Mouse (Mus musculus) neural tube, embryonic 11.5 days (tissue): ENCODE data around the gene Rbpms2. TPM values are rescaled to one million over a fixed set of nuclear protein-coding genes. Genes with fewer than 3 reads are reported as not detected.

Experiments used
- ATAC-seq: fragments of 200-750 bp; cut with Nextera tagmentation; 2 replicates; pipeline ENCODE4 v1.8.0; 2017; ENCODE audit warnings: moderate number of reproducible peaks, mild to moderate bottlenecking, moderate TSS enrichment, moderate library complexity; ENCODE audit not compliant: insufficient read depth, low FRiP score, low TSS enrichment
- DNase-seq: peaks from one replicate; pipeline ENCODE4 v3.0.0-alpha.2; 2015; ENCODE audit warnings: low spot score
- H3K27ac ChIP-seq: fragments of 300-500 bp; sonication (generic); 2 replicates; pipeline ENCODE4 v1.5.1; 2014; ENCODE audit warnings: low read depth, mild to moderate bottlenecking, low read length
- H3K27me3 ChIP-seq: fragments of 300-500 bp; sonication (generic); 2 replicates; pipeline ENCODE4 v1.6.1; 2014; ENCODE audit warnings: mild to moderate bottlenecking, low read length, mixed read lengths; ENCODE audit not compliant: control insufficient read depth, insufficient read depth
- H3K36me3 ChIP-seq: fragments of 300-500 bp; sonication (generic); 2 replicates; pipeline ENCODE4 v1.6.1; 2014; ENCODE audit warnings: mild to moderate bottlenecking, low read length, moderate library complexity, mixed read lengths; ENCODE audit not compliant: control insufficient read depth, insufficient read depth
- H3K4me1 ChIP-seq: fragments of 300-500 bp; sonication (generic); 2 replicates; pipeline ENCODE4 v1.6.1; 2014; ENCODE audit warnings: low read length, mixed read lengths; ENCODE audit not compliant: control insufficient read depth, insufficient read depth
- H3K4me2 ChIP-seq: fragments of 300-500 bp; sonication (generic); 2 replicates; pipeline ENCODE4 v1.6.1; 2014; ENCODE audit warnings: low read depth, mild to moderate bottlenecking, moderate library complexity
- H3K4me3 ChIP-seq: fragments of 300-500 bp; sonication (generic); 2 replicates; pipeline ENCODE4 v1.5.1; 2014; ENCODE audit warnings: low read depth, low read length
- H3K9ac ChIP-seq: fragments of 300-500 bp; sonication (generic); 2 replicates; pipeline ENCODE4 v1.6.1; 2014; ENCODE audit warnings: mild to moderate bottlenecking, low read length
- H3K9me3 ChIP-seq: fragments of 300-500 bp; sonication (generic); 2 replicates; pipeline ENCODE4 v1.6.1; 2016; ENCODE audit warnings: low read length; ENCODE audit not compliant: control insufficient read depth
- WGBS: fragments of 180-500 bp; shearing (Covaris S2); extraction: QIAGEN DNeasy Blood & Tissue Kit; methylation state at CpG from one replicate; pipeline ENCODE4 v1.1.7; 2014; 5-methylcytosine and 5-hydroxymethylcytosine counted together
- polyA plus RNA-seq: library from polyadenylated mRNA; unstranded; fragments of >200 nt; fragmentation: Nextera tagmentation; extraction: Ambion mirVana; gene quantifications from 2 replicates; pipeline ENCODE4 v1.2.1, GENCODE M21; 2014

The Rbpms2 gene
- polyA plus RNA-seq, 1 experiment from 2014 or later = 20.7 TPM

- peaks cover 8% of the 10 kb centered on the region; the same call in 1 of the 2 replicates for H3K36me3 ChIP-seq
These were observed 40.4 kb upstream of the Rbpms2 start for GRCm38 (mm10) chr9:65589091-65589490.

DNA sequence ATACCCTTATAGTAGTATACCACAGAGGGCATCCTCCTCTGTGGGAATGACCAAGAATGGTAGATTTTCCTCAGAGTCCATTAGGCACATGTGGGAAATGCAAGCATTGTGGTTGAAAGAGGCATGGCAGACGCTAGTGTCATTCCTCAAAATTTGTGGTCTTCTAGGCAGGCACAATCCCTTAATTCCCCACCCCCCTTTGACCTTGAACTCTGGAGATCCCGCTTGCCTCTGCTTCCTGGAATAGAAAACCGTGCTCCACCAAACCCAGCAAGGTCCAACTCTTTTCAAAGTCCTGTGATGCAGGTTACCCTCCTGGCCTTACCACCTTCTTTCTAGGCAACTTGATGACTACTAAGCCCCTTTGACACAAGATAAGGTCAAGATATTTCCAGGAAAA, 36.7 kb upstream of the Rbpms2 start:
- peaks cover 10% of the 10 kb centered on the region for H3K4me1 ChIP-seq
- no peak overlapping the region for H3K4me2 ChIP-seq
- no peak overlapping the region for H3K9ac ChIP-seq
- H3K27ac ChIP-seq = no peak overlapping the region
- H3K9me3 ChIP-seq = no peaks in the 10 kb centered on the region
- no peak for ATAC-seq
- no peak overlapping the region for H3K4me3 ChIP-seq
- no peaks in the 10 kb centered on the region for H3K27me3 ChIP-seq
- peaks cover 8% of the 10 kb centered on the region; the same call in 1 of the 2 replicates for H3K36me3 ChIP-seq
- no peak for DNase-seq
- WGBS = 90% methylated on average over 3 of the region's 3 CpGs

More at GRCm38 (mm10) chr9:65589091-65589490, 40.4 kb upstream of the Rbpms2 start:
- peaks cover 13% of the 10 kb centered on the region for H3K4me1 ChIP-seq
- peak overlapping the region; percentile 56 for H3K4me3 ChIP-seq
- peak overlapping the region; percentile 91 for H3K4me2 ChIP-seq
- DNase-seq (no peak), ATAC-seq (no peak)
- H3K27me3 ChIP-seq = no peaks in the 10 kb centered on the region
- no peaks in the 10 kb centered on the region for H3K9me3 ChIP-seq
- 95% methylated on average over 3 of the region's 3 CpGs for WGBS
- no peak overlapping the region for H3K27ac ChIP-seq
- H3K9ac ChIP-seq = peak overlapping the region; percentile 37

- no peak overlapping the region for H3K4me3 ChIP-seq
- no peak overlapping the region for H3K27ac ChIP-seq
- ATAC-seq = no peak
- no peak overlapping the region for H3K9ac ChIP-seq
- H3K9me3 ChIP-seq = no peaks in the 10 kb centered on the region
- H3K36me3 ChIP-seq = peaks cover 8% of the 10 kb centered on the region; the same call in 1 of the 2 replicates
- H3K4me1 ChIP-seq = peaks cover 10% of the 10 kb centered on the region
- no peak overlapping the region for H3K4me2 ChIP-seq
- 77% methylated on average over 9 of the region's 9 CpGs for WGBS
- no peaks in the 10 kb centered on the region for H3K27me3 ChIP-seq
- no peak for DNase-seq
These were observed 35.9 kb upstream of the Rbpms2 start for GRCm38 (mm10) chr9:65593596-65593995.

DNA sequence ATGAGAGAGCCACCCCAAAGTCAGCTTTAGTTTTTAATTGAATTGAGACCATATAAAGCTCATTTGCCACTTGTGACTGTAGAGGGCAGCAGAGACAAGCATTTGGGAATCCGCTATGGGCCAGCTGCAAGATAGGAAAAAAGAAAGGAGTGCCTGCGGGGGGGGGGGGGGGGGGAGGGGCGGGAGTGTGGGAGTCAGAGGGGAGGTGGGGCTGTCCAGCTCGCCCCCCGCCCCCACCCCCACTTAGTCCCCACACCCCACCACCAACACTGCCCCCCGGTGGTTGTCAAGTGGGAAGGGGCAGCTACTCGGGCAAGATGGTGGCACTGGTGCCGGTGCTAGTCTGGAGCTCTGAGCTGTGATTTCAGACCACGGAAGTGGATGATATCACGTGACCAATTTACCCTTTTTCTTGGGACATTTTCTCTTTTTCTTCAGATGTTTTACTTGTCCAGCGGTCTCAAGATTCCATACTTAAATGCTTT, 30.6 kb upstream of the Rbpms2 start:
- no peaks in the 10 kb centered on the region for H3K27me3 ChIP-seq
- no peak overlapping the region for H3K4me3 ChIP-seq
- peak; percentile 44 for DNase-seq
- no peaks in the 10 kb centered on the region for H3K9me3 ChIP-seq
- no peaks in the 10 kb centered on the region for H3K36me3 ChIP-seq
- no peak overlapping the region for H3K4me2 ChIP-seq
- no peak for ATAC-seq
- H3K9ac ChIP-seq = no peak overlapping the region
- no peak overlapping the region for H3K27ac ChIP-seq
- 48% methylated on average over 8 of the region's 11 CpGs for WGBS
- H3K4me1 ChIP-seq = no peaks in the 10 kb centered on the region

GRCm38 (mm10) chr9:65600951-65601350, 28.5 kb upstream of the Rbpms2 start:
- H3K36me3 ChIP-seq = no peaks in the 10 kb centered on the region
- no peak overlapping the region for H3K4me2 ChIP-seq
- H3K4me1 ChIP-seq = no peaks in the 10 kb centered on the region
- H3K9me3 ChIP-seq = no peaks in the 10 kb centered on the region
- no peak for ATAC-seq
- H3K4me3 ChIP-seq = no peak overlapping the region
- DNase-seq = no peak
- no peaks in the 10 kb centered on the region for H3K27me3 ChIP-seq
- 63% methylated on average over 2 of the region's 2 CpGs for WGBS
- no peak overlapping the region for H3K27ac ChIP-seq
- H3K9ac ChIP-seq = no peak overlapping the region

DNA sequence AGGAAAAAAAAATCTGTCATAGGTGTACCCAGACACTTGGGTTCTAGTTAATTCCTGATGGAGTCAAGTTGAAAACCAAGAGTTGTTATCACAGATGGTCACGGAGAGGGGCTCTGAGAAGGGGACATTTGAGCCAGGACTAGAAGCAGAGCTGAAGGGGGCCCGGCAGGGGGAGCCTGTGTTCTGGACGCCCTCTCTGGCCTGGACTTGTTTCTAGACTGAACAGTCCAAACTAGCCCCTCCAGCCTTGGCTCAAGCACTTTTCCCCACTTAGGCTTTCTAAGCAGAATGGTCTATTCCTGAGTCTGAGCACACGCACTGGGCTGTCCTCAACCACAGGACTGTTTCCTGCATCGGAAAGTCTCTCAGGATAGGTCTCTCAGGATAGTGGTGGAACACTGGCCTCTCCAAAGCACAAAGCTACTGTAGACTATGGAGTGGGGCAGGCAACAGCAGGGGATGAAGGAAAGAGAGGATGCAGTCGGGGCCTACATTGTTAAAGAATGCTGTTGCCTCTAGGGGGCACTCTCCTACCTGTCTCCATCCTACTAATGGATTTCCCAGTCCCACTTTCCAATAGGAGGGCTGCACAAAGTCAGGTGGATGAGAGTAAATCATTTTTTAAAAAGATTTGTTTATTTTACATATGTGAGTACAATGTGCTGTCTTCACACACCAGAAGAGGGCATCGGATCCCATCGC, 25.9 kb upstream of the Rbpms2 start:
- Histone ChIP-seq H3K4me3 (no peak overlapping the region), H3K27me3 (no peaks in the 10 kb centered on the region), H3K27ac (no peak overlapping the region), H3K4me1 (no peaks in the 10 kb centered on the region), H3K9me3 (no peaks in the 10 kb centered on the region), H3K36me3 (no peaks in the 10 kb centered on the region), H3K4me2 (no peak overlapping the region), H3K9ac (no peak overlapping the region)
- 54% methylated on average over 8 of the region's 8 CpGs for WGBS
- DNase-seq (no peak), ATAC-seq (no peak)

- H3K4me1 ChIP-seq = no peaks in the 10 kb centered on the region
- H3K4me3 ChIP-seq = no peak overlapping the region
- no peaks in the 10 kb centered on the region for H3K9me3 ChIP-seq
- H3K27me3 ChIP-seq = no peaks in the 10 kb centered on the region
- peak overlapping the region; percentile 23; the same call in 1 of the 2 replicates for H3K9ac ChIP-seq
- peak overlapping the region; percentile 22; the same call in 1 of the 2 replicates for H3K4me2 ChIP-seq
- DNase-seq (peak; percentile 88), ATAC-seq (peak; percentile 63)
- H3K36me3 ChIP-seq = no peaks in the 10 kb centered on the region
- no peak overlapping the region for H3K27ac ChIP-seq
- WGBS = 8% methylated on average over 9 of the region's 9 CpGs
These were observed 23.8 kb upstream of the Rbpms2 start for GRCm38 (mm10) chr9:65605471-65606136.

DNA sequence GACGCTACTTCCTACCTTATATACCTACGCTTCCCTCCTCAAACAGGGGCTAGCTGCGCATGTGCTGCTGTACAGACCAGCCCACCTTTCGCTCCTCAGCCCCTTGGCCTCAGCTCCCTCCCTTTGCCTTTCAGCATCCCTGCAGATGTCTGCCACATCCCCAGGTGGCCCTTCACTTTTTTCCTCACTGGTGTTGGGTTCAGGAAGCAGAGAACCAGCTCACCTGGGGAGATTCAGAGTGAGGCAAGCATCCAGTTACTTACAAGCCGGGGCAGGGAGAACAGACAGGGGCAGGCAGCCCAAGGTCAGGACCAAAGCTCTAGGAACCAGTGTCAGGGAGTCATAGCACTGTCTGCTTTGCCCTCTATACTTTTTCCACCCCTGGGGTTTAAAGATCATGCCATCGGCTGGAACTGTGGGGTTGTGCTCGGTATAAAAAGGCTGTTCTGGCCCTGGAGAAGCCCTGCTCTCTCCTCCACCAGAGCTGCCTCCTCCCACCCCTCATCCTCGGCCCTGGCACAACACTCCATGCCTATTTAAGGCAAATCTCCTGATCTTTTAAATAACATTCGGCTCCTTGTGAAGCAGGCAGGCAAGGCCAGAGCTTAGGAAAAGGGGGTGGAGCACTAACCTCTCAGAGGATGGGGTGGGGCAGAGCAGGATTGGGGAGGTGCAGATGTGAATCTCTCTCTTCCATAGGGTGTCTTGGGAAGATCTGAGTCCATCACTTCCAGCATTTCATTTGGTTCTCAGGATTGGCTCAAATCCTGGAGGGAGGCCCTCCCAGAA, 22.9 kb upstream of the Rbpms2 start:
- H3K4me3 ChIP-seq = no peak overlapping the region
- no peak for DNase-seq
- H3K27ac ChIP-seq = no peak overlapping the region
- 36% methylated on average over 9 of the region's 9 CpGs for WGBS
- H3K4me2 ChIP-seq = no peak overlapping the region
- no peaks in the 10 kb centered on the region for H3K9me3 ChIP-seq
- 0 out of 2 replicates have a peak overlapping the region, but pooled peaks have one; percentile 23 for H3K9ac ChIP-seq
- no peaks in the 10 kb centered on the region for H3K36me3 ChIP-seq
- no peaks in the 10 kb centered on the region for H3K4me1 ChIP-seq
- H3K27me3 ChIP-seq = no peaks in the 10 kb centered on the region
- ATAC-seq = no peak
